Mouse (Mus musculus) limb, embryonic 15.5 days (tissue): ENCODE measurements around the gene Ccdc151. TPM values are rescaled to one million over a fixed set of nuclear protein-coding genes. Genes with fewer than 3 reads are reported as not detected.

Experiments
- ATAC-seq: fragments of 200-750 bp; cut with Nextera tagmentation; 2 replicates; pipeline ENCODE4 v1.8.0; 2017; ENCODE audit warnings: low read depth, moderate TSS enrichment; ENCODE audit not compliant: insufficient number of reproducible peaks, low FRiP score, low TSS enrichment
- H3K27ac ChIP-seq: fragments of 300-500 bp; sonication (generic); 2 replicates; pipeline ENCODE4 v1.5.1; 2015; ENCODE audit warnings: moderate library complexity, mild to moderate bottlenecking, inconsistent platforms
- H3K27me3 ChIP-seq: fragments of 300-500 bp; sonication (generic); 2 replicates; pipeline ENCODE4 v1.6.1; 2015; ENCODE audit warnings: inconsistent platforms
- H3K36me3 ChIP-seq: fragments of 300-500 bp; sonication (generic); 2 replicates; pipeline ENCODE4 v1.6.1; 2015; ENCODE audit warnings: inconsistent platforms
- H3K4me1 ChIP-seq: fragments of 300-500 bp; sonication (generic); 2 replicates; pipeline ENCODE4 v1.6.1; 2015; ENCODE audit warnings: inconsistent platforms
- H3K4me2 ChIP-seq: fragments of 300-500 bp; sonication (generic); 2 replicates; pipeline ENCODE4 v1.6.1; 2015; ENCODE audit warnings: mild to moderate bottlenecking, inconsistent platforms
- H3K4me3 ChIP-seq: fragments of 300-500 bp; sonication (generic); 2 replicates; pipeline ENCODE4 v1.5.1; 2015; ENCODE audit warnings: mild to moderate bottlenecking, inconsistent platforms
- H3K9ac ChIP-seq: fragments of 300-500 bp; sonication (generic); 2 replicates; pipeline ENCODE4 v1.6.1; 2015; ENCODE audit warnings: inconsistent platforms
- H3K9me3 ChIP-seq: fragments of 300-500 bp; sonication (generic); 2 replicates; pipeline ENCODE4 v1.6.1; 2016; ENCODE audit warnings: inconsistent platforms
- WGBS: fragments of 180-500 bp; shearing (Covaris S2); methylation state at CpG from one replicate; pipeline ENCODE4 v1.1.7; 2015; 5-methylcytosine and 5-hydroxymethylcytosine counted together
- polyA plus RNA-seq: library from polyadenylated mRNA; unstranded; fragments of >200 nt; fragmentation: Nextera tagmentation; extraction: Ambion mirVana; gene quantifications from 2 replicates; pipeline ENCODE4 v1.2.1, GENCODE M21; 2015

The Ccdc151 gene
- polyA plus RNA-seq, 1 experiment from 2014 or later, result 0.58 TPM

- Histone ChIP-seq H3K36me3 (no peaks in the 10 kb centered on the region; the same call in 1 of the 2 replicates), H3K9me3 (no peaks in the 10 kb centered on the region), H3K4me2 (peak overlapping the region; percentile 92), H3K27ac (no peak overlapping the region), H3K9ac (peak overlapping the region; percentile 26), H3K4me1 (peaks cover 29% of the 10 kb centered on the region), H3K27me3 (peaks cover 54% of the 10 kb centered on the region), H3K4me3 (peak overlapping the region; percentile 45)
- 3% methylated on average over 34 of the region's 34 CpGs for WGBS
- peak; percentile 53; the same call in 1 of the 2 replicates for ATAC-seq
Observed at GRCm38 (mm10) chr9:21962416-21963059, 39.9 kb downstream of the Ccdc151 start.

GRCm38 (mm10) chr9:21962010-21962409, 40.4 kb downstream of the Ccdc151 start:
- WGBS, result 0% methylated on average over 15 of the region's 15 CpGs
- H3K36me3 ChIP-seq, result no peaks in the 10 kb centered on the region; the same call in 1 of the 2 replicates
- peak overlapping the region; percentile 26; the same call in 1 of the 2 replicates for H3K9ac ChIP-seq
- H3K27ac ChIP-seq, result no peak overlapping the region
- no peak for ATAC-seq
- H3K4me2 ChIP-seq, result peak overlapping the region; percentile 92
- H3K4me1 ChIP-seq, result peaks cover 29% of the 10 kb centered on the region
- H3K9me3 ChIP-seq, result no peaks in the 10 kb centered on the region
- peak overlapping the region; percentile 45 for H3K4me3 ChIP-seq
- H3K27me3 ChIP-seq, result peaks cover 54% of the 10 kb centered on the region

- ATAC-seq, result no peak
- WGBS, result under 1% methylated on average over 35 of the region's 35 CpGs
Observed at GRCm38 (mm10) chr9:21961366-21961980, 41.0 kb downstream of the Ccdc151 start.

DNA sequence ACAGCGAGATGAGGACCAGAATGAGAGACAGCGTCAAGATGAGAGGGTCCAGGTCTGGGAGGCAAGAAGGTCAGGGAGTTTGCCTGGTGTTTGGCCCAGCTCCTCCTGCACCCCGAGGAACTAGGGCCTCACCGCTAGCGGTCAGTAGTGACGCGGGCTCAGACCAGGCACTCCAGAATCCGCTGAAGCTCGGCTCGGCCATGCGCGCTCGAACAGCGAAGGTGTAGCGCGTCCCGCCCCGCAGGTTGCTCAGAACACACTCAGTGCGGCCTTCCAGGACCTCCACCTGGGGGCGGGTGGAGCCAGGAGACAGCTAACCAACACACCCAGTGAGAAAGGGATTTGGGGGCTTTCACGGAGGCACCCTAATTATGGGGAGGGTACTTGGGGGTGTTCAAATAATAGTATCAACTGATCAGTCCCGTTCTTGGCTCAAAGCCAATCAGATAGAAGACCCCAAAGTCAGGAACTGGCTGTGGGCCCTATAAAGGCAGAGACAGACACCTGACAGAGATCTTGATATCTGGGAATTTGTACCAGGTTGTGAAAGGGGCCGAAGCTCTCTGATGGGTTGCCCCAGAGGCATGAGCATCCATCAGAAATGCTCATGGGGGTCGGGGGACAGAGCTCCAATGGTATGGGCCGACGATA, 41.8 kb downstream of the Ccdc151 start:
- Histone ChIP-seq H3K9me3 (no peaks in the 10 kb centered on the region), H3K36me3 (no peaks in the 10 kb centered on the region; the same call in 1 of the 2 replicates), H3K4me1 (peaks cover 36% of the 10 kb centered on the region), H3K4me2 (no peak overlapping the region), H3K9ac (no peak overlapping the region), H3K4me3 (no peak overlapping the region), H3K27ac (no peak overlapping the region), H3K27me3 (peaks cover 54% of the 10 kb centered on the region)
- WGBS, result 12% methylated on average over 26 of the region's 26 CpGs
- ATAC-seq, result no peak

More at GRCm38 (mm10) chr9:21961366-21961980, 41.0 kb downstream of the Ccdc151 start:
- no peak overlapping the region for H3K9ac ChIP-seq
- H3K4me2 ChIP-seq, result peak overlapping the region; percentile 92
- H3K4me3 ChIP-seq, result peak overlapping the region; percentile 45
- peaks cover 32% of the 10 kb centered on the region for H3K4me1 ChIP-seq
- peaks cover 54% of the 10 kb centered on the region for H3K27me3 ChIP-seq
- no peaks in the 10 kb centered on the region; the same call in 1 of the 2 replicates for H3K36me3 ChIP-seq
- no peak overlapping the region for H3K27ac ChIP-seq
- no peaks in the 10 kb centered on the region for H3K9me3 ChIP-seq

DNA sequence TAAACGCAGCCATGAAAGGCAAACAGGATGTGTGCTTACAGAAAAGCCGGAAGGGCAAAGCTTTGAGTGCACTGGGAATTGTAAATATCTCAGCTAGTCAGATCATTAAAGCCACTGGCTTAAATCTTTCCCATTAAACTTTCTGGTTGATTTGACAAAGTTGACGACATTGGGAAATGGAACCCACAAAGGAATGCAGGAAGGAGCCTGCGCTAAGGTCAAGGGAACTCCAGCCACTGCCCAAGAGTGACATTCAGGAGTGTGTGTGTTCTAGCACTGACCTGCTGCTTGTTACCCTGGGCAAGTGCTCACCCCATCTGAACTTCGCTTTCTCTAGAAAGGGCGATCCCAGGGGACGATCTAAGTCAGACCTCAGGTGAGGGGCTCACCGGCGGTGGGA, 42.3 kb downstream of the Ccdc151 start:
- Histone ChIP-seq H3K36me3 (no peaks in the 10 kb centered on the region; the same call in 1 of the 2 replicates), H3K9me3 (no peaks in the 10 kb centered on the region), H3K9ac (no peak overlapping the region), H3K4me3 (no peak overlapping the region), H3K27ac (no peak overlapping the region), H3K27me3 (peaks cover 54% of the 10 kb centered on the region), H3K4me2 (no peak overlapping the region), H3K4me1 (peaks cover 37% of the 10 kb centered on the region)
- WGBS, result 42% methylated on average over 9 of the region's 9 CpGs
- ATAC-seq, result no peak

GRCm38 (mm10) chr9:21959244-21959643, 43.2 kb downstream of the Ccdc151 start:
- no peak overlapping the region for H3K4me2 ChIP-seq
- H3K9ac ChIP-seq, result no peak overlapping the region
- no peaks in the 10 kb centered on the region for H3K9me3 ChIP-seq
- 85% methylated on average over 7 of the region's 7 CpGs for WGBS
- H3K4me3 ChIP-seq, result no peak overlapping the region
- peaks cover 54% of the 10 kb centered on the region for H3K27me3 ChIP-seq
- no peak for ATAC-seq
- no peaks in the 10 kb centered on the region; the same call in 1 of the 2 replicates for H3K36me3 ChIP-seq
- H3K4me1 ChIP-seq, result peaks cover 39% of the 10 kb centered on the region
- no peak overlapping the region for H3K27ac ChIP-seq

- no peak overlapping the region for H3K4me3 ChIP-seq
- peaks cover 45% of the 10 kb centered on the region for H3K27me3 ChIP-seq
- WGBS, result 81% methylated on average over 5 of the region's 5 CpGs
- no peaks in the 10 kb centered on the region; the same call in 1 of the 2 replicates for H3K36me3 ChIP-seq
- peaks cover 38% of the 10 kb centered on the region for H3K4me1 ChIP-seq
- H3K9ac ChIP-seq, result no peak overlapping the region
- no peak overlapping the region for H3K4me2 ChIP-seq
- H3K27ac ChIP-seq, result no peak overlapping the region
- no peaks in the 10 kb centered on the region for H3K9me3 ChIP-seq
- ATAC-seq, result no peak
Observed at GRCm38 (mm10) chr9:21958372-21958771, 44.1 kb downstream of the Ccdc151 start.

DNA sequence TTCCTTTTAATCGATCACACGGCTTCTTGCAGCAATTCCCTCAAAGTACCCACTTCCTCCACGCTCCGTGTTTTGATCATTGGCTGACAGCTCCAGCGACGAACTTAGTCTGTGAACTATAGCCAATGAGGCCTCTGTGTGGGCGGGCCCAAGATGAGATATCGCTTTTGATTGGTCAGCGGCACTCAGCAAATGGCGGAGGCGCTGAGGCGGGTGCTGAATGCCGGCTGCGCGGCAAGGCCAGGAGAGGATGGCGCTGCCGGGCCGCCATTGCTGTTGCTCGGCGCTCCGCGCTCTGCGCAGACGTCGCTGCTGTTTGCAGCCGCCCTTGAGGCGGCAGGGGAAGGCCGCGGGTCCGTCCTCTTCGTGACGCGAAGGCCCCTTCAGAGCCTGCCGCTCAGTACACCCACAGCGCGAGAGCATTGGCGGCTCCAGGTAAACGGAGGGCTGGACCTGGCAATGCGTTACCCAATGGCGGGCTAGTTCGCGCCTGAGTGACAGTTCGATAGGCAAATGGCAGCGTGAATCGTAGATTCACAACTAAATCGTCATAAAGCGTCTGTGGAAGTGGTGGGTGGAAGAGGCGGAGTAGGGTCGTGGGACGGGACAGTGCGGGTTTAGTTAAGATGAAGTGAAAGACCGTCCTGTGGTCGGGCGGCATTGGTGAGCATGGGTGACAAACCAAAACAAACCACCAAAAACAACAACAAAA, 46.7 kb downstream of the Ccdc151 start, which contains the start of gene Swsap1:
Gene Swsap1 (plus strand): TSS at position 186 of the 712 bp plus-strand sequence.
- Histone ChIP-seq H3K9ac (peak within 1 kb of the TSS; percentile 69), H3K4me3 (peak within 1 kb of the TSS; percentile 79), H3K4me2 (peak within 1 kb of the TSS; percentile 67), H3K9me3 (no peaks in the 10 kb centered on the region), H3K27me3 (peaks cover 19% of the 10 kb centered on the region), H3K36me3 (no peaks in the 10 kb centered on the region; the same call in 1 of the 2 replicates), H3K4me1 (peaks cover 13% of the 10 kb centered on the region), H3K27ac (peak within 1 kb of the TSS; percentile 92)
- ATAC-seq, result peak; percentile 98
- WGBS, result under 1% methylated on average over 54 of the region's 54 CpGs

- ATAC-seq, result peak; percentile 41
- Histone ChIP-seq H3K27me3 (peaks cover 14% of the 10 kb centered on the region), H3K27ac (peak overlapping the region; percentile 92), H3K4me2 (peak overlapping the region; percentile 67), H3K9ac (no peak overlapping the region), H3K36me3 (no peaks in the 10 kb centered on the region; the same call in 1 of the 2 replicates), H3K4me1 (peaks cover 10% of the 10 kb centered on the region), H3K4me3 (peak overlapping the region; percentile 79), H3K9me3 (no peaks in the 10 kb centered on the region)
- 1% methylated on average over 18 of the region's 18 CpGs for WGBS
Observed at GRCm38 (mm10) chr9:21955225-21955569, 47.2 kb downstream of the Ccdc151 start.

DNA sequence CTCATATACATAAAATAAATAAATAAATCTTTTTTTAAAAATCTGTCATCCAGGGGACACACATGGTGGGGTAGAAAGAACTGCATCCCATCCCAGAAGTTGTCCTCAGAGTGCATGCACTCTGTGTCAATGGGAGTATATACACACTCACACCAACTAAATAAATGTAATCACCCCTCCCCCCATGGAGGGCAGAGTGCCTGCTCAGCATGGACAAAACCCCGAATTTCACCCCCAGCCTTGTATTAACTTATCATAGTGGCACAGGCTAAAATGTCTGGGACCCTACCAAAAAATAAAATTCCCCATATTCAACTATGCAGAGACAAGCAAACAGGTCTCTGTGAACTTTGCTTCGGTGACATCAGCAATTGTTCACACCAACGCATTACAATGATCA, 47.8 kb downstream of the Ccdc151 start:
- Histone ChIP-seq H3K9ac (no peak overlapping the region), H3K4me3 (no peak overlapping the region), H3K27me3 (peaks cover 10% of the 10 kb centered on the region), H3K4me2 (no peak overlapping the region), H3K27ac (no peak overlapping the region), H3K36me3 (no peaks in the 10 kb centered on the region; the same call in 1 of the 2 replicates), H3K9me3 (no peaks in the 10 kb centered on the region), H3K4me1 (peaks cover 10% of the 10 kb centered on the region)
- no peak for ATAC-seq
- WGBS, result 80% methylated on average over 3 of the region's 3 CpGs

- Histone ChIP-seq H3K36me3 (no peaks in the 10 kb centered on the region), H3K9ac (no peak overlapping the region), H3K4me2 (no peak overlapping the region), H3K27ac (no peak overlapping the region), H3K27me3 (peaks cover 5% of the 10 kb centered on the region), H3K4me3 (no peak overlapping the region), H3K9me3 (no peaks in the 10 kb centered on the region), H3K4me1 (peaks cover 10% of the 10 kb centered on the region)
- WGBS, result 9% methylated on average over 3 of the region's 3 CpGs
- ATAC-seq, result no peak
Observed at GRCm38 (mm10) chr9:21953600-21953999, 48.8 kb downstream of the Ccdc151 start.
